Mouse (Mus musculus) hindbrain, postnatal 0 days (tissue): Measurements from ENCODE around the gene 1700030K09Rik. TPM values are rescaled to one million over a fixed set of nuclear protein-coding genes. Genes with fewer than 3 reads are reported as not detected.

ENCODE experiments used
- ATAC-seq: fragments of 200-750 bp; cut with Nextera tagmentation; 2 replicates; pipeline ENCODE4 v1.8.0; 2017; ENCODE audit warnings: mild to moderate bottlenecking, moderate TSS enrichment, moderate library complexity
- DNase-seq: peaks from one replicate; pipeline ENCODE4 v3.0.0-alpha.2; 2015; ENCODE audit warnings: low spot score
- H3K27ac ChIP-seq: fragments of 300-500 bp; sonication (generic); 2 replicates; pipeline ENCODE4 v1.5.1; 2014; ENCODE audit warnings: mild to moderate bottlenecking
- H3K27me3 ChIP-seq: fragments of 300-500 bp; sonication (generic); 2 replicates; pipeline ENCODE4 v1.6.1; 2014; ENCODE audit warnings: low read length, mixed read lengths; ENCODE audit not compliant: insufficient read depth
- H3K36me3 ChIP-seq: fragments of 300-500 bp; sonication (generic); 2 replicates; pipeline ENCODE4 v1.6.1; 2014; ENCODE audit warnings: low read length, mixed read lengths; ENCODE audit not compliant: insufficient read depth
- H3K4me1 ChIP-seq: fragments of 300-500 bp; sonication (generic); 2 replicates; pipeline ENCODE4 v1.6.1; 2014; ENCODE audit warnings: antibody characterized with exemption, low read length, mixed read lengths; ENCODE audit not compliant: insufficient read depth
- H3K4me2 ChIP-seq: fragments of 300-500 bp; sonication (generic); 2 replicates; pipeline ENCODE4 v1.6.1; 2014; ENCODE audit warnings: low read depth, mild to moderate bottlenecking, low read length, moderate library complexity, mixed read lengths
- H3K4me3 ChIP-seq: fragments of 300-500 bp; sonication (generic); 2 replicates; pipeline ENCODE4 v1.5.1; 2014; ENCODE audit warnings: low read length
- H3K9ac ChIP-seq: fragments of 300-500 bp; sonication (generic); replicated peaks from 2 replicates; pipeline ENCODE4 v1.6.1; 2014; ENCODE audit warnings: mild to moderate bottlenecking, low read length, moderate library complexity, mixed read lengths
- H3K9me3 ChIP-seq: fragments of 300-500 bp; sonication (generic); 2 replicates; pipeline ENCODE4 v1.6.1; 2016; ENCODE audit warnings: low read length, mixed read lengths
- CTCF ChIP-seq: IDR thresholded peaks from 2 replicates; pipeline ENCODE4 v1.5.1; 2016; ENCODE audit warnings: antibody characterized with exemption, control low read depth, low read depth
- WGBS: fragments of 180-500 bp; shearing (Covaris S2); extraction: QIAGEN DNeasy Blood & Tissue Kit; methylation state at CpG from one replicate; pipeline ENCODE4 v1.1.7; 2014; 5-methylcytosine and 5-hydroxymethylcytosine counted together
- polyA plus RNA-seq: library from polyadenylated mRNA; unstranded; fragments of >200 nt; fragmentation: Nextera tagmentation; extraction: Ambion mirVana; gene quantifications from 2 replicates; pipeline ENCODE4 v1.2.1, GENCODE M21; 2015
- total RNA-seq: library from RNA; depleted of rRNA; stranded (reverse); fragments of >200 nt; gene quantifications from 2 replicates; pipeline ENCODE4 v1.2.3, GENCODE M21; 2014

Gene 1700030K09Rik
- total and polyA plus RNA-seq, 2 experiments from 2014 or later, result 11.3 to 13.2 TPM

- Histone ChIP-seq H3K9me3 (no peaks in the 10 kb centered on the region), H3K27ac (no peak overlapping the region), H3K4me3 (no peak overlapping the region), H3K4me2 (no peak overlapping the region), H3K9ac (no peak overlapping the region), H3K4me1 (peaks cover 14% of the 10 kb centered on the region), H3K27me3 (no peaks in the 10 kb centered on the region), H3K36me3 (no peaks in the 10 kb centered on the region)
- TF ChIP-seq CTCF, result no peak
- WGBS, result 97% methylated on average over 4 of the region's 4 CpGs
- no peak for DNase-seq
- no peak for ATAC-seq
Observed at GRCm38 (mm10) chr8:72418073-72418472, 25.6 kb upstream of the 1700030K09Rik start.

DNA sequence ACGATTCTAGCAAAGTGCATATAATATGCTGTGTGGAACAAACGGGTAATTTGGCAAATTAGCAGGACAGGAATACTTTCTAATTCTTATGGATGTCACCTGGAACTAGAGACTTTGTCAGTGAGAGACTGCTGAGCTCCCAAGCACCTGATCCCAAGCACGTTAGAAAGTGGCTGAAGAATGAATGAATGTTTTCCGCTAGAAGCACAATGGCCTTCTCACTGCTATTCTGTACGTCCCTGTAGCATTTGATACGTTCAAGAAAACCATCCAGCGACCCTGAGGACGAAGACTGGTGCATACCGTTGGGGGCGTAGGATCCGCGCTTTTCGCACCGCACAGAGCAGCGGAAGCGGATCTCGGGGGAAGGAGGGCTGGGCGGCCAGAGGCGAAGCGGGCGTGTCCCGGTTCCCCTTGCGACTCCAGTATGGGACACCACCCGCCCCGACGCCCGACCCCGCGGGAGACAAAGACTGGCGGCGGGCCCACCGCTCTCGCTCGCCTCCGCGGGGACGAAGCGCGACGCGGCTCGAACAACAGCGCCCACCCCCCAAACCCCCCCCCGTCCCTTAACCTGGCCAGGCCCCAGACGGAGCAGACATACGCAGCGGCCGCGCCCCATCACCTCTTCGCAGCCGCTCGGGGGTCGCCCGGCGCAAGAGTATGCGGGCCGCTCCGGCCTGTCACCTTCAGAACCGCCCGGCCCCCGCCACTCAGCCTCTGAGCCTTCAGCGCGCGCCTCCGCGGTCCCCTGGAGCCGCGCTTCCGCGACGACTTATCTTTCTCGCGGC is 22.9 kb upstream of the 1700030K09Rik start:
- peaks cover 14% of the 10 kb centered on the region for H3K4me1 ChIP-seq
- no peaks in the 10 kb centered on the region for H3K9me3 ChIP-seq

GRCm38 (mm10) chr8:72421362-72422335 is 22.0 kb upstream of the 1700030K09Rik start, which contains the start of gene Eps15l1:
Gene Eps15l1 (minus strand): TSS chr8:72421460.
- Histone ChIP-seq H3K9me3 (no peaks in the 10 kb centered on the region), H3K27me3 (no peaks in the 10 kb centered on the region), H3K4me3 (peak within 1 kb of the TSS; percentile 82), H3K4me2 (peak within 1 kb of the TSS; percentile 78), H3K4me1 (peaks cover 14% of the 10 kb centered on the region), H3K36me3 (no peaks in the 10 kb centered on the region), H3K27ac (peak within 1 kb of the TSS; percentile 90), H3K9ac (peak within 1 kb of the TSS; percentile 84)
- TF ChIP-seq CTCF, result no peak
- ATAC-seq (peak; percentile 98), DNase-seq (peak; percentile 99)
- WGBS, result 2% methylated on average over 48 of the region's 48 CpGs

More for the DNA sequence above, 22.9 kb upstream of the 1700030K09Rik start:
- peak overlapping the region; percentile 78 for H3K4me2 ChIP-seq
- H3K36me3 ChIP-seq, result no peaks in the 10 kb centered on the region
- peak; percentile 25; the same call in 1 of the 2 replicates for TF ChIP-seq CTCF
- H3K27ac ChIP-seq, result peak overlapping the region; percentile 90
- ATAC-seq (peak; percentile 69), DNase-seq (peak; percentile 51)
- H3K4me3 ChIP-seq, result peak overlapping the region; percentile 82
- 1% methylated on average over 73 of the region's 73 CpGs for WGBS
- peak overlapping the region; percentile 84 for H3K9ac ChIP-seq
- H3K27me3 ChIP-seq, result no peaks in the 10 kb centered on the region

DNA sequence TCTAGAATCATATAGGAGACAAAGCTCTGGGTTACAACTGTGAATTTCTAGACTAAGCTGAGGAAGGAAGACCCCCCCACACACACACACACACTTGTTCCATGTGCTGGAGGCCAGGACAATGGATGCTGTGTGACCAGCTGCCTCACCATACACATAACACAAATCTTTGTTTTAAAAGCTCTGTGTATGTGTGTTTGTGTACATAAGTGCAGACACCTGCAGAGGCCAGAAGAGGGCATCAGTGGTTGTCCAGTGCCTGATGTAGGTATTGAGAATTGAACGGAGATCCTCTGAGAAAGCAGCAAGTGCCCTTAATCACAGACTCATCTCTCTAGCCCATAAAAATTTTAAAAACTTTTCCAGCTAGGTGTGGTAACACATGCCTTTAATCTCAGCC is 20.8 kb upstream of the 1700030K09Rik start:
- Histone ChIP-seq H3K27ac (no peak overlapping the region), H3K27me3 (no peaks in the 10 kb centered on the region), H3K4me2 (no peak overlapping the region), H3K9ac (no peak overlapping the region), H3K4me3 (no peak overlapping the region), H3K36me3 (no peaks in the 10 kb centered on the region), H3K4me1 (peaks cover 14% of the 10 kb centered on the region), H3K9me3 (no peaks in the 10 kb centered on the region)
- DNase-seq, result no peak
- ATAC-seq, result no peak
- WGBS, result 65% methylated on average over 1 of the region's 1 CpGs
- TF ChIP-seq CTCF, result peak; percentile 54

DNA sequence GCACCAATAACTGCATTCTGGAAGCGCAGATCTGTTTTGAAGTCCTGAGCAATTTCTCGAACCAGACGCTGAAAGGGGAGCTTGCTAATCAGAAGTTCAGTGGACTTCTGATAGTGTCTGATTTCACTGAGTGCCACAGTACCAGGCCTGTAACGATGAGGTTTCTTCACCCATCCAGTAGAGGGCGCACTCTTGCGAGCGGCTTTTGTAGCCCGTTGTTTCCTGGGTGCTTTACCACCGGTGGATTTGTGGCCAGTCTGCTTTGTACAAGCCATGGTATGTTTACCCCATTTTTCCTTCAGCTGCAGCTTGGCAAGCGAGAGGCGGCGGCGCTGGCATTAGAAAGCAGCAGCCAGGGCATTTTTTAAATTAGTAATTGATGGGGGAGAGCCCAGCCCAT is 14.0 kb upstream of the 1700030K09Rik start:
- TF ChIP-seq CTCF, result peak; percentile 45
- no peak overlapping the region for H3K4me2 ChIP-seq
- no peak overlapping the region for H3K9ac ChIP-seq
- H3K27ac ChIP-seq, result no peak overlapping the region
- H3K4me1 ChIP-seq, result no peaks in the 10 kb centered on the region
- H3K36me3 ChIP-seq, result no peaks in the 10 kb centered on the region
- DNase-seq (no peak), ATAC-seq (no peak)
- H3K4me3 ChIP-seq, result no peak overlapping the region
- 60% methylated on average over 13 of the region's 13 CpGs for WGBS
- H3K27me3 ChIP-seq, result no peaks in the 10 kb centered on the region
- no peaks in the 10 kb centered on the region for H3K9me3 ChIP-seq

DNA sequence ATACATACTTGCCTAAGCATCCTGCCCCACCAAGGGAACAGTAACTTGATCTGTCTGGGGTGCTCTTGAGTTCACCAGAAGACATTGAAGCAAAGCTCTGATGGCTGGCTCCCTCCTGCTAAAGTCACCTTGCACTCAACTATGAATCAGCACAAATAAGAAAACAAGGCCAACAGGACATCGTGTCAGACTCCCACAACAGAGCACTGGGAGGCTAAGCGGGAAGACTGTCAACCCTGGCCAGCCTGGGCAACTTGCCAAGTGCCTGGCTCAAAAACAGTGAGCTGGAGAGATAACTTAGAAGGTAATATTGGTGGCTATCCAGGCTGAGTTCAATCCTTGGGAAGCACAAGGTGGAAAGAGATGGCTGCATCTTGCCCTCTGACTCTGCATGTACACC is 8.7 kb upstream of the 1700030K09Rik start:
- H3K27me3 ChIP-seq, result no peaks in the 10 kb centered on the region
- H3K4me3 ChIP-seq, result no peak overlapping the region
- no peaks in the 10 kb centered on the region for H3K36me3 ChIP-seq
- ATAC-seq, result no peak
- peak; percentile 31 for DNase-seq
- no peaks in the 10 kb centered on the region for H3K9me3 ChIP-seq
- TF ChIP-seq CTCF, result no peak
- H3K4me2 ChIP-seq, result no peak overlapping the region
- H3K4me1 ChIP-seq, result no peaks in the 10 kb centered on the region
- WGBS, result 13% methylated on average over 2 of the region's 2 CpGs
- H3K9ac ChIP-seq, result no peak overlapping the region
- no peak overlapping the region for H3K27ac ChIP-seq
